Mouse (Mus musculus): ENCODE results near the gene Ypel2. TPM values are rescaled to one million over a fixed set of nuclear protein-coding genes. Genes with fewer than 3 reads are reported as not detected.
"Not testable (repeated sequence)": the region's sequence is repeated elsewhere in the genome, so short reads cannot be mapped to it uniquely, and the experiment has no call there.

Gene Ypel2
- total RNA-seq (2021), result 10 to 100 TPM; 12.5 to 13.0 TPM
- long read RNA-seq, experiment 1, full-length matches to known transcripts, result 6 of 11 reads
- long read RNA-seq, experiment 1, partial matches to known transcripts, result 1 of 11 reads
- long read RNA-seq, experiment 1, other reads (novel, unspliced or antisense), result 4 of 11 reads
- long read RNA-seq, experiment 2, full-length matches to known transcripts, result 6 of 11 reads
- long read RNA-seq, experiment 2, partial matches to known transcripts, result 0 of 11 reads
- long read RNA-seq, experiment 2, other reads (novel, unspliced or antisense), result 5 of 11 reads

DNA sequence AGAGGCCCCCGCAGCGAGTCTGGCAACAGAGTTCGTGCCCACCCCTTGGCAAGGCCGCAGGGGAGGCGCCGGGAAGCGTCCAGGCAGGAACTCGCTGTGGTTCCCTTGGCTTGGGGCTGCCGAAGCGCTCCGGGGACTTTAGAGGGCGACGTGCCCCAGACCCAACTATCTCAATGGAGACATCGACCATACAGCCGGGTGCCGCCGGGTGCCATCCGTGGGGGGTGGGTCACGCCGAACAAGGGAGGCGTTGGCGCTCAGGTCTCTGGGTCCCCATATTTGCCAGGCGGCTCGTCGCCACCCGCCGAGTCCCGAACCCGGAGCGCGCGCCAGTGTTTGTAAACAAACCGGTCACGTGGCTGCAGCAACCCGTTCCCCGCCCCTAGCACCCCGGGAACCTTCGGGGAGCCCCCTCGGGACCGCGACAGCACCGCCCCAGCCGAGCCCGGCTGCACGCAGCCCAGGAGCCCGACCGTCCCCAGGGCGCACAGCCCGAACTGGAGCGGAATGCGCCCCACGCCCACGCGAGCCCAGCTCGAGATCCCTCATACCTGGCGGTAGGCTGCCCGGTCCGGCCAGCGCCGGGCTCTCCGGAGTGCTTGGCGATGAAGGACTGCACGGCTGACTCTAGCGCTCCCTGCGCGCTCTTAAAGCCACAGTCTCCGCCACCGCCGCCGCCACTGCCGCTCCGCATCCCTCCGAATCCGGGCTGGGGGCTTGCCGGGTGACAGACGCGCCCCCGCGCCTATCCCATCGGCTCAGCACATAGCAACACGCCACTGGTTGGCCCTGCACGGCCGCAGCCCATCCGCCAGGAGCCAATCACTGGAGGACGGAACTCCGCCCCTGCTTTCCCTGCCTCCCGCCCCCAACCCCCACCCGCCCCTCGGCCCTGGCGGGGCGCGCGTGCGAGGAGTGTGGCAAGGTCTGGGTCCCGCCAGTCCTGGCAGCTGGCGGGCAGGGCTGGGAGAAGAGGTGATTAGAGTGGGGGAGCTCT lies at the start of gene Ypel2:
Ypel2 (minus strand) TSS at position 667 of the 997 bp plus-strand sequence.
- peak; percentile 91 to 96 for DNase-seq (ENCODE audit: low spot score in 2 of 2)

DNA sequence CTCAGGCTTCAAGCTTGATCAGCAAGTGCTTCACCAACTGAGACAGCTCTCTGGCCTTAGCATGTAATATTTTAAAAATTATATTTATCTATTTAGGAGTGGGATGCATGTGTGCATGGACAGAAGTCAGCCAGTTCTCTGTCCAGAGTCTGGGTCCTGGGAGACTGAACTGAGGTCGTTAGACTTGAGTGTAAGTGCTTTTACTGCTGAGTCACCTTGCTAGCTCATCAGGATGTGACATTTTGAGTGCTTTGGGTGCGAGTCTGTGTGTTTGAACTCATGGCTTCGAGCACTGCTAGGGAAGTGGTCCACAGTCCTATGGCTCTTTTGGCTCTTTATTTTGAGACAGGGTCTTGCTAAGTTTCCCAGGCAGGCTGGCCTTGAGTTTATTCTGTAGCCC lies 49.5 kb upstream of the Ypel2 start:
- DNase-seq (ENCODE audit: low spot score in 2 of 2), result no peak

DNA sequence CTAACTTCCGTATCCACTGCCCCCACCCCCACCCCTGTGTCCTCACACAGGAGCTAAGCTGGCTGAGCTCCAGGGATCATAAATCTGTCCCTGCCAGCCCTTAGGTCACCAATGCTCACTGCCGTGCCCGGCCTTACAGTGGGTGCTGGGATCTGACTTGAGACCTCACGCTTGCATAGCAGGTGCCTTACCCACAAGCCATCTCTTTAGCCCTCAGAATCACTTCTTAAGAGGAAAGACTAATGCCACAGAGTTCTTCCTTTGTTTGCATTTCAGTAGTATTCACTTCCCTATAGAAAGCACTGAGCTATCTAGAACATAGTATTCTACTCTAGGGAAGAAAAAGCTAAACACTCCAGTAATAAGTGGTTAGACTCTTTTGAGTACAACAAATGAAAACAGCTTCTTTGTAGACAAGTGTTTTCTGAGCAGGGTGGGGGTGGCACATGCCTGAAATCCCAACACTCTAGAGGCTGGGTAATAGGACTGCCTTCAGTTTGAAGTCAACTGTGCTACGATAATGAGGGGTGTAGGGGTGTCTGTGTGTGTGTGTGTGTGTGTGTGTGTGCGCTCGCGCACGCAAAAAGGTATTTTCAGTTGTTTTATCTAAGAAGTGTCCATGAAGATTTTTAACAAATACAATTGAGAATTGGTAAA lies 45.9 kb upstream of the Ypel2 start:
- no peak for DNase-seq (ENCODE audit: low spot score in 2 of 2)

DNA sequence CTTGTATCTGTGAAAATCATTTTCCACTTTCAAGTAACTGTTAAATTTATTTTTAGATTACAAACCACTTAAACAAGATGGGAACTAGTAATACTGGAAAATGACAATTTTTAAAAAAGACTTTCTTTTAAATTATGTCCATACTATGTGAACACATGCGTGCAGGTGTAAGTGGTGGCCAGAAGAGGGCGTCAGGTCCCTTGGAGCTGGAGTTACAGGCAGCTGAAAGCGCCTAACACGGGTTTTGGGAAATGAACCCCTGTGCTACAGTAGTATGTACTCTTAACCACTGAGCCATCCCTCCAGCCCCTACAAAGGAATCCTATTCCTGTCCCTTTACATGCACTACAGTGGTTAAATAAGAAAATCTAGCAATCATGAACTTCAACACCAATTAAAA lies 42.7 kb upstream of the Ypel2 start:
- DNase-seq (ENCODE audit: low spot score in 2 of 2), result no peak

DNA sequence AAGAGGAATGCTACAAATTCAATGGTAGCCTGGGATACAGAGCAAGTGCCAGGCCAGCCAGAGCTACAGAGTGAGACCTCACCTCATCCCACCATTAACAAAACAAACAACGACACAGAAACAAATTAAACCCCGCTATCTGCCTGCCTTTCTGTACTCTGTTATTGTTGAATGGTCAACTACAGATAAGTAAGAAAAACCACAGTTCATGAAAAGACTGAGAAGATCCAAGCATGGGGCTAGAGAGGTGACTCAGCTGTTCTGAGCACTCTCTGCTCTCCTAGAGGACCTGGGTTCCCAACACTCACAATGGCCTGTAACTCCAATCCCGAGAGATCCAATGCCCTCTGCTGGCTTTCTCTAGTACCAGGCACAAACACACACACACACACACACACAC lies 34.7 kb upstream of the Ypel2 start:
- no peak for DNase-seq (ENCODE audit: low spot score in 2 of 2)

DNA sequence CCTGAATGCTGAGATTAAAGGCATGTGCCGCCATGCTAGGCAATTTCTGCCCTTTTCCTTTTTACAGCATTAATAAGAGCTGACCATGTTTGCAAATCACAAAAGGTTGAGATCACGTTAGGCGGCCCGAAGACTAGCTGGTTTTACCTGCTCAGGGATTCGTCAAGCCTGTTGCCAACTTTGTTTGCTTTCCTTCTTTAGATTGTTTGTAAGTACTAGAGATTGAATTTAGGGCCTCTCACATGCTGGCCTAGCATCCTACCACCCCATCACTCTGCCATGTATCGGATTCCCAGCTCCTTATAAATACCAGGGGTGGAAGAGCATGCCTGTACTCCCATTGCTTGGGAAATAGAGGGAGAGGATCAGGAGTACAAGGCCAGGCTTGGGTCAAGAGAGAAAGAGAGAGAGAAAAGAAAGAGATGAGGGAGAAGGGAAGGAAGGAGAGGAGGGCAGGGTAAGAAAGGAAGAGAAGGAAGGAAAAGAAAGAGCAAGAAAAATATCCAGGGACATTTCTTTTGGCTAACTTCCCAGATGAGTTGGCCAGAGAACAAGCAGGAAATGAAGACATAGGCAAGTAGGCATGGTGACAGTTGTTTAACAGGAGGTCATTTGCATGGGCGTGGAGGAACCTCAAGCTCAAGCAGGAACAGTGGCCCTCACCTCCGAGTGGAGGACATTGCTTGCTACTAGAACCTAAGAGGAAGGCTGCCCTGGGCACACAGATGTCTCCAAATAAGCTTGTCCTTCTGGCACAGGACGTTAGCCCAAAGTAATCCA lies 32.8 kb upstream of the Ypel2 start:
- no peak for DNase-seq (ENCODE audit: low spot score in 2 of 2)

DNA sequence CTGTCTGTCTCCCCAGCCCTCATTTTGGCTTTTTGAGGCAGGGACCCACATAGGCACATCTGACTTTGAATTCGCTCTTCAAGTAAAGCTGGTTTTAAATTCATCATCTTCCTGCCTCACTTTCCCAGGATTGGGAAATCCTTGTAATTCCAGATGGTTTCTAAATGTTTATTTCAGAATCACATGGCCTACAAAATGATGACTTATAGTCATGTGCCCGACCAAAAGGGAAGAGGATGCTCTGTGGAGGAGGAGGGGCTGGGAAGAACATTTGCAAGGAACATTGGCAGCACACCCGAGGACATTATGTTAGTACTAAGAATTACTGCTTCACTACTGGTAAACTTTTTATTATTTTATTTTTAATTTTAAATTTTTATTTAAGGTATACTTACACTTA lies 31.8 kb upstream of the Ypel2 start:
- no peak for DNase-seq (ENCODE audit: low spot score in 2 of 2)

DNA sequence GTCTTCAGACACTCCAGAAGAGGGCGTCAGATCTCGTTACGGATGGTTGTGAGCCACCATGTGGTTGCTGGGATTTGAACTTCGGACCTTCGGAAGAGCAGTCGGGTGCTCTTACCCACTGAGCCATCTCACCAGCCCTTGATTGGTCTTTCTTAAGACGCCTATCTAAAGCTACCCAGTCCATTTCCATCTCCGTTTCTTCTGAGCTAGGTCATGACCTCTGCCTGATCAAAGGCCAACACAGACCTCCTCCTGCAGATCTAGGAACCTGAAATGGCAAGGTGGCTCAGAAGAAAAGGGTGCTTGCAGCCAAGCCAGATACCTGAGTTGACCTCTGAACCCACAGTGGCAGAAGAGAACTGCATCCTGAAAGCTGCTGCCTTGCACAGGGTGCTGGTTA lies 29.7 kb upstream of the Ypel2 start:
- DNase-seq (ENCODE audit: low spot score in 2 of 2), result not testable (repeated sequence)

DNA sequence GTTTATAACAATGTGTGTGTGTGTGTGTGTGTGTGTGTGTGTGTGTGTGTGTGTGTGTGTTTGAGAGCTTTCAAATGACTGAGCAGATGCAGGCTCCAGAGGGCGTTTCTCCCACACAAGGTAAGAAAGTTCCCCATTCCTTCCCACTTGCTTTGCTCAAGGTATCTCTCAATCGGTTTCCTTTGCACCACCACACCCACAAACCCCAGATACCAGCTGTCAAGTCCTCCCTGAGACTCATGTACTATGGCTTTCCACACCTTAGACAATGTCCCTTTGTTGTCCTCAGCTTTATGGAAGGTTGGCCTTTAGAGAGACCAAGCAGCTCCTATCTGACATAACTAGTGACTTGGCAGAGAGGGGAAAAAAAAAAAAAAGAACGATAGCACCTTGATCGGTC lies 29.3 kb upstream of the Ypel2 start:
- DNase-seq (ENCODE audit: low spot score in 2 of 2), result no peak

DNA sequence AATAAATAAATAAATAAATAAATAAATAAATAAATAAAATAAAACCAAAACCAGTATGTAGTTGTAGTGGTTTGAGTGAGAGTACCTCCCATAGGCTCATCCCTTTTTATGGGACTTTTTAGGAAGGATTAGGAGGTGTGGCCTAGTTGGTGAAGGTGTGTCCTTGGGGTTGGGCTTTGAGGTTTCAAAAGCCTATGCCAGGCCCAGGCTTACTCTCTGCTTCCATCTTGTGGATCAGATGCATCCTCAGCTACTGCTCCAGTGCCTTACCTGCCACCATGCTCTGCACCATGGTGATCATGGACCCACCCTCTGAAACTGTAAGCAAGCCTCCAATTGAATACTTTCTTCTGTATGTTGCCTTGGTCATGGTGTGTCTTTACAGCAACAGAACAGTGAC lies 28.0 kb upstream of the Ypel2 start:
- no peak for DNase-seq (ENCODE audit: low spot score in 2 of 2)

DNA sequence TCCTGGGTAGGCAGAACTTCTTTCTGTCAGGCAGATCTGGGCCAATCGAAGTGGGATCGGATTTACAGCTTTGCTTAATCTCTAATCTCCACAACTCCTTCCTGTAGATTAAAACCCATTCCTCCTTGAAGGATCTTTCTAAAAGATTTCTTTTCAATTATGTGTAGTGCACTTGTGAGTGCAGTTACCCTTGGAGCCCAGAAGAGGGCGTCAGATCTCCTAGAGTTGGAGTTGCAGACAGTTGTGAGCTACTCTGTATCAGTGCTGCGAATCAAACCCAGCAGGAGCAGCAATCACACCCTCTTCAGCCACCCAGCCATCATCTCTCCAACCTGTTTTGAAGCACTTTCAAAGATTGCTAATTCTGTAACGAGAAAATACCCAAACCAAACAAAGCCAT lies 26.9 kb upstream of the Ypel2 start:
- DNase-seq (ENCODE audit: low spot score in 2 of 2), result no peak

DNA sequence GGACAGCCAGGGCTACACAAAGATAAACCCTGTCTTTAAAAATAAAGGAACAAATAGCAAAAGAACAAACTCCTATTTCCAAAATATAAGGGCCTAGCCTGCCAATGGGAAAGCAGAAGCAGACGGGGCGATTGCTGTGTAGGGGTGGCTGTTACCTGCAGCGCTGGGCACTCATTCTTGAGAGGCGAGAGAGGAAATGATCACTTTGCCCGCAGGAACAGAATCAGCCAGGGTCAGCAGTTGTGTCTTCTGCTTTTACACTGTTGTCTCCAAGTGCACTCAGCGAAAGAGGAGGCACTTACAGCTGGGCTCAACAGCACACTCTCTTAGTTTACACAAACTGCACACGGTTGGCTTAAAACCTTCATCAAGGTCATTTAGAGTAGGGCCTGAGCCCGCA lies 25.9 kb upstream of the Ypel2 start:
- no peak for DNase-seq (ENCODE audit: low spot score in 2 of 2)

DNA sequence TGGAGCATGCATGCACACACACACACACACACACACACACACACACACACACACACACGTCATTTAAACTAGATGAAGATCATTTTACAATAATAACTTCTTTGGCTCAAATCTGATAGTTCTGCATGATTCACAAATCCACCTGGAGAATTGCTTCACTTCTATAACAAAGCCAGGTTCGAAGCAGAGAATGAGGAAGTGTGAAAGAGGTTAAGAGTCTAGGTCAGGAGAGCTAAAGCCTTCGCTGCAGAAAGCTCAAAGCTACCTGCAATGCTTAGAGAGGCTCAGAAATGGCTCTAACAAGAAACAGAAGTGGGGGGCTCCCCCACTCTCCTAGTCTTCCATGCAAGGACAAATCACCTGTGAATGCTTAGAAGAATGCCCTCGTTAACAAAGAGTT lies 24.6 kb upstream of the Ypel2 start:
- no peak for DNase-seq (ENCODE audit: low spot score in 2 of 2)

DNA sequence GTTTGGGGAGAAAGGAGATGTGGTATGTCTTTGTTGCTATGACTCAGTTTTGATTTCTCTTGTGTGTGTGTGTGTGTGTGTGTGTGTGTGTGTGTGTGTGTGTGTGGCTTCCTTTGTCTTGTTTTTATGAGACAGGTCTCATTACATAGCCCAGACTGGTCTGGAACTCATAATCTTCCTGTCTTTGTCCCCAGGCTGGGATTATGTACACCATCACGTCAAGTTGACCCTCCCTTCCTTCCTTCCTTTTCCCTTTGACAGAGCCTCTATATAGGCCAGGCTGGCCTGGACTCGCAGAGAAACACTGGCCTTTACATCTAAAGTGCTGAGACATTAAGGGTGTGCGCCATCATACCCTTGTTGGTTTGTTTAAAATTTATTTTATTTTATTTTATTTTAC lies 22.2 kb upstream of the Ypel2 start:
- DNase-seq (ENCODE audit: low spot score in 2 of 2), result no peak

DNA sequence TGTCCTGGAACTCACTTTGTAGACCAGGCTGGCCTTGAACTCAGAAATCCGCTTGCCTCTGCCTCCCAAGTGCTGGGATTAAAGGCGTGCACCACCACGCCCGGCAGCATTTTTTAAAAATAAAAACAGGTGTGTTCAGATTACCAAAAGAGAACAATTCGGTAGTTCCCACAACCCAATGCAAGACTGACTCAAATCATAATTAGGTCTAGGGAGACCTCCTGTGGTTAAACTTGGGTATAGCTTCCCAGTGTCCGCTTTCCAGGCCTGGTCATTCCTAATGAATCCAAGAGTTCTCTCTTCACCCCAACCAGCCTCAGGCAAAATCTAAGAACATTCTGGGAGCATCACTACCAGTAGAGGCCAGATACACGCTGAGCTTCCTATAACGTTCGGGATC lies 17.0 kb upstream of the Ypel2 start:
- peak in 1 of 2 experiments; percentile 27 for DNase-seq (ENCODE audit: low spot score in 2 of 2)

DNA sequence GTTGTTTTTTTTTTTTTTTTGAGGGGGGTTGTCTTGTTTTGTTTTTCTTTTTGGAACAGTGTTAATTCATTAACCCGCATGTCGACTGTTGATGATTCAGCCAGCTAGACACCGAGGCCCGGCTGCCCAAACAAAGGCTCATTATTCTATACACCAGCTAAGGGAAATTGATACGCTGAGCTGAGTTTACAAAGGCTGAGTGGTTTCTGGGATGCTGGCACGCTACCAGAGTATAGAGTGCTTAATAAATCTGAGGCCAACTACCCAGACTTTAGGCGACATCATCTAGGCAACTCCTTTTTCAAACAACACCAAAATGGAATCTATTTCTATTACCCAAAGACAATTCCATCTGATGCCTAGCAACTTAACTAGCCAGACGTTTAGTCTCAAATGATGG lies 13.9 kb upstream of the Ypel2 start:
- no peak for DNase-seq (ENCODE audit: low spot score in 2 of 2)

DNA sequence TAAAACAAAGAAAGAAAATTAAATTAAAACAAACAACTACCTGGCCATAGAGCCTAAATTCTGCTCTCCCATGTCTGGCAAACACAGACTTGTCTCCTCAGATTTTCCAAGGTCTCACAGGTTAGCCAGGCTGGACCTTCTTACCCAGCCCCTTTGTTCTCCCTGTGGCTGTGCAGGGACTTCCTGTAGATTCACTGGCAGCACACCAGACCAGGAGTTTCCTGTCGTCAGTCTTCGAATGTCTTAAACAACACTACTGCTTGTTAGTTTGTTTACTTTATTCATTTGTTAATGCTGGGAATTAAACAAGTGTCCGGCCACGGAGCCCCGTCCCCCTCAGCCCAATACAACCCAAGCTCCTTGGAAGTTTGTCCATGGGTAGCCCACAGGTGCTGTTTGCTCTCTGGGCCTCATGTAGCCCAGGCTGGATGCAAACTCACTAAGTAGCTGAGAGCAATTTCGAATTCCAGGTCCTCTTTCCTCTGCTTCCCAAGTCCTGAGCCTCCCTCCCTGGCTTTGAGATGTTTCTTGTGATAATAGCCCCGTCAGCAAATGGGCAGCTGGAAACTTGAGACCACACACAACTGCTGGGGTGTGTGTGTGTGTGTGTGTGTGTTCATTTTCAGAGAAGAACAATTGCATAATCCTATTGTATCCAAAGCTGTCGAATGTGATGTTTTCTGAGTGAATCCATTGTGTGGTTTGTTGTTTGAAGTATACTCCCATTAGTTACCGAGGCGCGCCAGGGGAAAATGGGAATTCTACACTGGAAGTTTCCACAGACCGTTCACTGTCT lies 11.7 kb upstream of the Ypel2 start:
- no peak for DNase-seq (ENCODE audit: low spot score in 2 of 2)

DNA sequence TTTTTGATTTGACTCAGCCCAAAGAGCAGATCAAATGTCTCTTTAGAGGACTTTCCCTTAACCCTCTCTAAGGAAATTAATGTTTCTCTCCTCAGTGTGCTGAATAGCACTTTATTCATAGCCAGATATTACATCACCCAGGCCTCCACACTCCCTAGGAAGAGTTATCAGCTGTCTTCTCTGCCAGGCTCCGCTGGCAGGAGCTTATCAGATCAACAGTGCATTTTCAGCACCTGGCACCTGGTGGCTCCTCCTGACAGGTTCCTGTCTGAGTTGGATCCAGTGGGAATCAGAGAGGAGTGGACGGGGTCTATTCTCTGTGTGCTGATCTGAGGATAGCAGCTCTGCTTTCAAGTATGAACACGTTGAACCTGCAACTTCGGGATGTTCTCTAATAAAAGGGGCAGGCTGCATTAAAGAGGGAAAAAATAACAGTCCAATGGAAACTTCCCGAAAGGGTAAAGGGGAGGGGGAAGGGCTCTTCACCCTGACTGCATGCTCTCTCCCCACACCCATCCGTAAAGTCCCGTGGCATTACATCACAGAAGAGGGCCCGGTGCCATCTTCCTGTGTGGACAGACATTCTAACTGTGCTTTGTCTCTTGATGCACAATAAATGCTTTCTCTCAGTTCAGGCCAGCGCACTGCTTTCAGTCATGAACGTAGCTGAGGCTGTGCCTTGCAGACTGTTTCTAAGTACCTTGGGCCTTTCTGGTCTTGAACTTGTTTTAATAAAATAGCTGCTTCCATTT lies 8.7 kb upstream of the Ypel2 start:
- no peak for DNase-seq (ENCODE audit: low spot score in 2 of 2)

DNA sequence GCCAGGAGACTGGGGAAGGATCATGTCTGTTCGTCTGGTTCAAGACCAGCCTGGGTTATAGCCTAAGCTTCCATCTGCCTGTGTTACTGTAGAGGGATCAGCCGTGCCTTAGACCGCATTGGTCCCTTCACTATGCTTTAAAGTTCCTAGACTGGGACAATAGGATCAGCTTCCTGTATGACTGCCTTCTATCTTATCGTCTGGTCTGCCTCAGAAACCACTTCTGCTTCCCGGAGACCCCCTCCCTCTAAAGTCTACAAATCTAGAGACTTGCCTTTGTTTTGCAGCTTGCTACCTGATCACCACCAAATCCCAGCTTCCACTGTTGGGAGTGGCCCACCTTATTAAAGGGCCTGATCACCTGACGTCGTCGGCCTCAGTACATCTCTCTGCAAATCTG lies 7.7 kb upstream of the Ypel2 start:
- DNase-seq (ENCODE audit: low spot score in 2 of 2), result no peak

DNA sequence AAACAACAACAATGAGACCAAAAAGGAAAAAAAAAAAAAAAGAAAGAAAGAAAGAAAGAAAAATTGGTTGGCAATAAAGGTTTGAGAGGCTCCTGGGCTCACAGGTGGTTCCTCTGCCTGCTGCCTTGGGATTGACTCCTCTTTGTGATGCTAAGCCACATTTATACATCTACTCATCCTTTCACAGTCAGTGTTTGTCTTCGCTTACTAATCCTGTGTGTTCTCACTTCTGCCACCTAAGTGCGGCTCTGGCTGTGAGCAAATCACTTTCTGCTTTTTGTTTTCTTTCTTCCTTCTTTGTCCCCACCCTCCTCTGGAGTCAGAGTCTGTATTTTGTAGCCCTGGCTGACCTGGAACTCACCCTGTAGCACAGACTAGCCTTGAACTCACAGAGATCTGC lies 2.8 kb upstream of the Ypel2 start:
- DNase-seq (ENCODE audit: low spot score in 2 of 2), result no peak

Measured in gastrocnemius, postnatal 4 days (tissue).